Mouse (Mus musculus) CH12.LX (cell line): ENCODE results near the gene Apba1.

Experiments used
- CTCF ChIP-seq, 2 experiments: IDR thresholded peaks in 1 of 2; conservative IDR thresholded peaks in 1 of 2; 2 replicates each; pipeline ENCODE4 v1.5.1; 2011 to 2012; ENCODE audit warnings: low read depth in 2 of 2, low read length in 2 of 2, improper control_type of control experiment in 1 of 2, inconsistent platforms in 1 of 2, mild to moderate bottlenecking in 1 of 2, moderate library complexity in 1 of 2
- E2F4 ChIP-seq: IDR thresholded peaks from 2 replicates; pipeline ENCODE4 v1.6.1; 2011; ENCODE audit warnings: low read depth, low read length, improper control_type of control experiment; ENCODE audit not compliant: insufficient replicate concordance
- MAFK ChIP-seq: IDR thresholded peaks from 2 replicates; pipeline ENCODE4 v1.6.1; 2011; ENCODE audit warnings: low read length, improper control_type of control experiment; ENCODE audit not compliant: insufficient replicate concordance
- NELFE ChIP-seq: IDR thresholded peaks from 2 replicates; pipeline ENCODE4 v1.6.1; 2011; ENCODE audit warnings: low read depth, low read length, improper control_type of control experiment
- POLR2A ChIP-seq: IDR thresholded peaks from 2 replicates; pipeline ENCODE4 v1.6.1; 2011; ENCODE audit warnings: low read depth, mild to moderate bottlenecking, improper control_type of control experiment, low read length
- RCOR1 ChIP-seq: conservative IDR thresholded peaks from 2 replicates; pipeline ENCODE4 v1.6.1; 2012; ENCODE audit warnings: low read depth, mild to moderate bottlenecking, inconsistent platforms, low read length, improper control_type of control experiment
- TBP ChIP-seq: conservative IDR thresholded peaks from 2 replicates; pipeline ENCODE4 v1.6.1; 2011; ENCODE audit warnings: low read depth, low read length, improper control_type of control experiment
- UBTF ChIP-seq: IDR thresholded peaks from 2 replicates; pipeline ENCODE4 v1.6.1; 2012; ENCODE audit warnings: low read depth, mild to moderate bottlenecking, inconsistent platforms, low read length, improper control_type of control experiment, moderate library complexity

- no peak for TF ChIP-seq TBP
- no peak; the same call in 1 of the 2 replicates for TF ChIP-seq NELFE
- no peak for TF ChIP-seq UBTF
- no peak for TF ChIP-seq E2F4
- TF ChIP-seq CTCF (conservative IDR thresholded peaks at IDR 0.05 in 1 of 2, IDR thresholded peaks at IDR 0.05 in 1 of 2; ENCODE audit: low read depth in 2 of 2, low read length in 2 of 2): peak; percentile 80 to 95
- no peak for TF ChIP-seq POLR2A
- no peak for TF ChIP-seq RCOR1
- no peak for TF ChIP-seq MAFK
These were observed 202.8 kb downstream of the Apba1 start for GRCm38 (mm10) chr19:23961516-23961915.
